Mouse (Mus musculus) liver, postnatal 0 days (tissue): ENCODE results near the gene Pde4d.

Experiments used
- CTCF ChIP-seq: sonication (generic); IDR thresholded peaks from 2 replicates; pipeline ENCODE4 v1.5.1; 2016; ENCODE audit warnings: antibody characterized with exemption, low read depth
- EP300 ChIP-seq: IDR thresholded peaks from 2 replicates; pipeline ENCODE4 v1.6.1; 2016; ENCODE audit warnings: antibody characterized with exemption, low read depth, mild to moderate bottlenecking

DNA sequence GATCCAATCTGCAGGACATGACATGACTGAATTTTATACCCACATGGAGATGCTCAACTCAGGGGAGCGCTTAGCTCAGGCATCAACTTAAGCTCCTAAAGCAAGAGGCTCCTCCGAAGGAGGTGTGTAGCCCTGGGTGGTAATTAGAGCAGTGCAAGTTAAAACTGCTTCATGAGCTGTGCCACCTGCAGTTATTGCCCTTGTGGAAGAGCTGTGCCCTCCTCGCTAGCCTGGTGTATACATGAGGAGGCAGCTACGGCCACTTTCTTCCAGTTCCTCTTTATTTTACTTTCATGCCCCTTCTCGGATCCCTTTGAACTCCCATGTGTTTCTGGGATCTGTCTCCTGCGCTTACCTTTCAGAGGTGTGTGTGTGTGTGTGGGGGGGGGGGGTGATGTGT is 1358.3 kb downstream of the Pde4d start:
- TF ChIP-seq CTCF (no peak), EP300 (no peak)
